Mouse (Mus musculus) kidney, embryonic 16.5 days (tissue): ENCODE measurements around the gene Zfp985. TPM values are rescaled to one million over a fixed set of nuclear protein-coding genes. Genes with fewer than 3 reads are reported as not detected.
A peak's percentile ranks its signal among the peaks of the same experiment; 100 is the strongest.
"Not testable (repeated sequence)": the region's sequence is repeated elsewhere in the genome, so short reads cannot be mapped to it uniquely, and the experiment has no call there.

Experiments used
- ATAC-seq: fragments of 200-750 bp; cut with Nextera tagmentation; 2 replicates; pipeline ENCODE4 v1.8.0; 2017; ENCODE audit warnings: moderate TSS enrichment; ENCODE audit not compliant: low FRiP score, low TSS enrichment
- H3K27ac ChIP-seq: fragments of 300-500 bp; sonication (generic); 2 replicates; pipeline ENCODE4 v1.5.1; 2014; ENCODE audit warnings: low read length
- H3K27me3 ChIP-seq: fragments of 300-500 bp; sonication (generic); 2 replicates; pipeline ENCODE4 v1.6.1; 2014; ENCODE audit warnings: low read length, control low read depth, mixed read lengths; ENCODE audit not compliant: insufficient read depth
- H3K36me3 ChIP-seq: fragments of 300-500 bp; sonication (generic); 2 replicates; pipeline ENCODE4 v1.6.1; 2014; ENCODE audit warnings: low read length, control low read depth, mixed read lengths; ENCODE audit not compliant: insufficient read depth
- H3K4me1 ChIP-seq: fragments of 300-500 bp; sonication (generic); 2 replicates; pipeline ENCODE4 v1.6.1; 2014; ENCODE audit warnings: low read length, control low read depth, mixed read lengths; ENCODE audit not compliant: insufficient read depth
- H3K4me2 ChIP-seq: fragments of 300-500 bp; sonication (generic); replicated peaks from 2 replicates; pipeline ENCODE4 v1.6.1; 2014; ENCODE audit warnings: low read depth, low read length
- H3K4me3 ChIP-seq: fragments of 300-500 bp; sonication (generic); 2 replicates; pipeline ENCODE4 v1.5.1; 2014; ENCODE audit warnings: mild to moderate bottlenecking, low read length
- H3K9ac ChIP-seq: fragments of 300-500 bp; sonication (generic); replicated peaks from 2 replicates; pipeline ENCODE4 v1.6.1; 2014; ENCODE audit warnings: low read length
- H3K9me3 ChIP-seq: fragments of 300-500 bp; sonication (generic); 2 replicates; pipeline ENCODE4 v1.6.1; 2016; ENCODE audit warnings: low read length, control low read depth
- WGBS: fragments of 180-500 bp; shearing (Covaris S2); extraction: QIAGEN DNeasy Blood & Tissue Kit; methylation state at CpG from one replicate; pipeline ENCODE4 v1.1.7; 2014; 5-methylcytosine and 5-hydroxymethylcytosine counted together
- polyA plus RNA-seq: library from polyadenylated mRNA; unstranded; fragments of >200 nt; fragmentation: Nextera tagmentation; extraction: Ambion mirVana; gene quantifications from 2 replicates; pipeline ENCODE4 v1.2.1, GENCODE M21; 2015

Gene Zfp985
- polyA plus RNA-seq, 1 experiment from 2014 or later = 0.36 TPM

GRCm38 (mm10) chr4:147556921-147557320, 3.8 kb downstream of the Zfp985 start:
- not testable (repeated sequence) for H3K27ac ChIP-seq, H3K27me3 ChIP-seq, ATAC-seq, H3K36me3 ChIP-seq, H3K4me3 ChIP-seq, H3K4me2 ChIP-seq, H3K4me1 ChIP-seq, H3K9ac ChIP-seq
- 0 out of 2 replicates have a peak, but pooled peaks cover 13% of the 10 kb centered on the region for H3K9me3 ChIP-seq
- WGBS = 47% methylated on average over 1 of the region's 1 CpGs

- not testable (repeated sequence) for H3K27me3 ChIP-seq, H3K36me3 ChIP-seq, ATAC-seq, H3K4me3 ChIP-seq, H3K27ac ChIP-seq, H3K9me3 ChIP-seq, H3K4me2 ChIP-seq, H3K9ac ChIP-seq, H3K4me1 ChIP-seq
Observed at GRCm38 (mm10) chr4:147558011-147558410, 4.9 kb downstream of the Zfp985 start.

- not testable (repeated sequence) for H3K36me3 ChIP-seq, H3K4me3 ChIP-seq, H3K4me2 ChIP-seq, H3K27me3 ChIP-seq, H3K9me3 ChIP-seq, H3K27ac ChIP-seq, H3K4me1 ChIP-seq, ATAC-seq, H3K9ac ChIP-seq
- 62% methylated on average over 1 of the region's 1 CpGs for WGBS
Observed at GRCm38 (mm10) chr4:147559096-147559495, 6.0 kb downstream of the Zfp985 start.

- H3K9me3 ChIP-seq = 0 out of 2 replicates have a peak, but pooled peaks cover 4% of the 10 kb centered on the region
- H3K27ac ChIP-seq = no peak overlapping the region
- H3K36me3 ChIP-seq = no peaks in the 10 kb centered on the region
- no peak overlapping the region for H3K4me3 ChIP-seq
- no peaks in the 10 kb centered on the region for H3K4me1 ChIP-seq
- H3K27me3 ChIP-seq = no peaks in the 10 kb centered on the region
- no peak for ATAC-seq
- no peak overlapping the region for H3K4me2 ChIP-seq
- H3K9ac ChIP-seq = no peak overlapping the region
- 66% methylated on average over 6 of the region's 6 CpGs for WGBS
Observed at GRCm38 (mm10) chr4:147565426-147566220, 12.5 kb downstream of the Zfp985 start.

GRCm38 (mm10) chr4:147571156-147571555, 18.1 kb downstream of the Zfp985 start:
- H3K27me3 ChIP-seq, H3K4me1 ChIP-seq, H3K27ac ChIP-seq, H3K4me3 ChIP-seq, H3K4me2 ChIP-seq, H3K36me3 ChIP-seq, H3K9me3 ChIP-seq, H3K9ac ChIP-seq, ATAC-seq: not testable (repeated sequence)
- 88% methylated on average over 8 of the region's 8 CpGs for WGBS

- H3K9ac ChIP-seq, H3K36me3 ChIP-seq, ATAC-seq, H3K4me2 ChIP-seq, H3K4me3 ChIP-seq, H3K9me3 ChIP-seq, H3K4me1 ChIP-seq, H3K27ac ChIP-seq, H3K27me3 ChIP-seq: not testable (repeated sequence)
- WGBS = 92% methylated on average over 4 of the region's 4 CpGs
Observed at GRCm38 (mm10) chr4:147579371-147579770, 26.3 kb downstream of the Zfp985 start.

GRCm38 (mm10) chr4:147586511-147587473, 33.7 kb downstream of the Zfp985 start:
- H3K27me3 ChIP-seq = no peaks in the 10 kb centered on the region
- no peak overlapping the region for H3K4me2 ChIP-seq
- peaks cover 16% of the 10 kb centered on the region; the same call in 1 of the 2 replicates for H3K9me3 ChIP-seq
- H3K4me3 ChIP-seq = no peak overlapping the region
- H3K4me1 ChIP-seq = no peaks in the 10 kb centered on the region
- no peaks in the 10 kb centered on the region for H3K36me3 ChIP-seq
- ATAC-seq = peak; percentile 67; the same call in 1 of the 2 replicates
- no peak overlapping the region for H3K27ac ChIP-seq
- no peak overlapping the region for H3K9ac ChIP-seq
- 68% methylated on average over 1 of the region's 1 CpGs for WGBS

- H3K9ac ChIP-seq, H3K4me2 ChIP-seq, H3K4me3 ChIP-seq, H3K27ac ChIP-seq, H3K36me3 ChIP-seq, H3K27me3 ChIP-seq, H3K4me1 ChIP-seq, ATAC-seq, H3K9me3 ChIP-seq: not testable (repeated sequence)
- WGBS = 86% methylated on average over 3 of the region's 3 CpGs
Observed at GRCm38 (mm10) chr4:147594630-147595029, 41.6 kb downstream of the Zfp985 start.

- WGBS = 46% methylated on average over 1 of the region's 1 CpGs
- ATAC-seq = no peak
- Histone ChIP-seq H3K4me3 (no peak overlapping the region), H3K9me3 (peaks cover 6% of the 10 kb centered on the region), H3K4me2 (no peak overlapping the region), H3K4me1 (no peaks in the 10 kb centered on the region), H3K36me3 (no peaks in the 10 kb centered on the region), H3K27ac (no peak overlapping the region), H3K27me3 (no peaks in the 10 kb centered on the region), H3K9ac (no peak overlapping the region)
Observed at GRCm38 (mm10) chr4:147597685-147598084, 44.6 kb downstream of the Zfp985 start.

GRCm38 (mm10) chr4:147598831-147599230, 45.8 kb downstream of the Zfp985 start:
- 71% methylated on average over 2 of the region's 2 CpGs for WGBS
- Histone ChIP-seq H3K9ac (no peak overlapping the region), H3K4me1 (no peaks in the 10 kb centered on the region), H3K36me3 (no peaks in the 10 kb centered on the region), H3K4me2 (no peak overlapping the region), H3K27me3 (no peaks in the 10 kb centered on the region), H3K9me3 (peaks cover 12% of the 10 kb centered on the region), H3K27ac (no peak overlapping the region), H3K4me3 (no peak overlapping the region)
- ATAC-seq = no peak
